Mouse (Mus musculus) inflammation-experienced regulatory T-cells (primary cell): ENCODE data around the gene Zfp850. TPM values are rescaled to one million over a fixed set of nuclear protein-coding genes. Genes with fewer than 3 reads are reported as not detected.

Experiments
- polyA plus RNA-seq, 2 experiments: library from polyadenylated mRNA; unstranded; fragments of 100-300 nt; shearing (Covaris generic); gene quantifications; one replicate each; pipeline ENCODE4 v1.2.1; 2017

Gene Zfp850
- polyA plus RNA-seq: 1 to 10 TPM; 7.3 to 8.3 TPM

DNA sequence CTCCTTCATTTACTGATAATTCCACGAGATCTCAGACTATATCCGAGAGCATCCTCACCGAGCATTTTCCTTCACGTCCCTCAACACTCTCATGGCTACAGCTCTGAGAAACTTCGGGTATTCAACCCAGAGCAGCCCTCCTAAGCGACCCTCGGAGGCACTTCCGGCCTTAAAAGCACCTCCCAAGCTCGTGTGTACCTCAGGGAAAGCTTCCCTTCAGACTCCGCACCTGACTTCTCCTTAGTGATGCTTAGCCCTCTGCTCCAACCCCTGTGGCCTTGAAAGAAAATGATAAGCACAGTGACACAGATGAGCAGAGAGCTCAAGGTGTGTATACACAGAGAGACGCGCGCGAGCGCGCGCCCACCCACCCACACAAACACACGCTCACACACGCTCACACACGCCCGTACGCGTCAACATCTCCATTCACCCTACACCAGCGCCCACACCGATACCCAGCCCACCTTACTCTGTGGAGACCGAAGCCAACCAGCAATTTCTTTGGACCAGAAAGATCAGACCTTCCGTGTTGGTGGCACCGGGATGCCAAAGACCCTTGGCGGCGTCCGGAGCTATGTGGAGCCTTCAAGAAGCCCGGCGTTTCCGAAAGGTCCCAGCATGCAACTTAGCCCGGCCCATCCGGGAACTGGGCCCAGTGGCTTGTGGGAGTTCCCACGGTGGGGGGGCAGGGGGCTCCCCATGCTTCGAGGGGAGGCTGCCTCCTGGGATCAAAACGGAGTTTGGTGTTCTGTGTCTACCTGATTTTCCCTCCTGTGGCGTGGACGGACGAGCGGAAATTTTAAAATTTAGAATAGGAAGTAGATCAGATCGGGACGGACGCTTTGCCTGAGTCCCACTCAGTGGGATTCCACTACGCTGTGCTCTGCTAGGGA, at the start of gene Zfp850:
Gene Zfp850, minus strand, starts transcription at position 567 of the 896 bp plus-strand sequence.

DNA sequence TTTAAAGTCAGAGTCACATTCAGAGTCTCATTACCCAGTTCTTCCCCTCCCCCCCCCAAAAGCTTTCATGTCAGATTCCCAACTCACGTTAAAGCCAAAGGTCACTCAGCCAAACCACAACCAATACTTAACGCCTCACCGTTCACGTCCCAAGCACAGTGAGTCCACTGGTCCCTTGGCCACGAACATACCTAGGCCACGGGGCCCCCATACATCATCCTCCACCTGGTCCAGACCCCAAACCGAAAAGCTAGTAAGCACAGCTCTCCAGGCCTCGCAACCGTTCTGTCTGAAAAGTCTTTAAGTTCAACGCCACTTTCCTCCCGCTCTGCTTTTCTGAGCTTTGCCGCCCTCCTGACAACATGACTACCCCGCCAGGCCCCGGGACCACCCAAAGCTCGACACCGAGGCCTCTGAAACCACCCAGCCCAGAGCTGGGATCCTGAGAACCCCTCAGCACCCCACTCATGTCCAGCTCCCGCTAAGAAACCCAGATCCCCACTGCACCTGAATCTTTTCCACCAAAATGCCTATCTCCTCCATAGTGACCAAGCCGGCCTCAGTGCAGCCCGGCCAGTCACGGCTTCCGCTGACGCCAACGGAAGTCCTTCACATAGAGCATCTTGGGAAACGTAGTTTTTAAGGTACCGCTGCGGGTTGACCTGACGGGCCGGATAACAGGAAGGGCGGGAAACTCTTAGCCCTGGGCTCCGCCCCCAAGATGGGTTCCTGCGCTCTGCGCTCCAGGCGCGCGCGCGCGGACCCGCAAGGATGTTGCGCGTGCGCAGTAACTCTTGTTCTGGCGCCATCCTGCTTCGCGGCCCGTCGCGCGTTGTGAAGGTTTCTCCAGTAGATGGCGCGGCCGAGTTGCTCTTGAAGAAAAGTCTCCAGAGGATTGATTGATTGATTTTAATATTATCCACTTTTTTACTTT, 35.8 kb upstream of the Zfp850 start, which contains the start of gene Psmc4:
Gene Psmc4, minus strand, starts transcription at position 626 of the 934 bp plus-strand sequence.

DNA sequence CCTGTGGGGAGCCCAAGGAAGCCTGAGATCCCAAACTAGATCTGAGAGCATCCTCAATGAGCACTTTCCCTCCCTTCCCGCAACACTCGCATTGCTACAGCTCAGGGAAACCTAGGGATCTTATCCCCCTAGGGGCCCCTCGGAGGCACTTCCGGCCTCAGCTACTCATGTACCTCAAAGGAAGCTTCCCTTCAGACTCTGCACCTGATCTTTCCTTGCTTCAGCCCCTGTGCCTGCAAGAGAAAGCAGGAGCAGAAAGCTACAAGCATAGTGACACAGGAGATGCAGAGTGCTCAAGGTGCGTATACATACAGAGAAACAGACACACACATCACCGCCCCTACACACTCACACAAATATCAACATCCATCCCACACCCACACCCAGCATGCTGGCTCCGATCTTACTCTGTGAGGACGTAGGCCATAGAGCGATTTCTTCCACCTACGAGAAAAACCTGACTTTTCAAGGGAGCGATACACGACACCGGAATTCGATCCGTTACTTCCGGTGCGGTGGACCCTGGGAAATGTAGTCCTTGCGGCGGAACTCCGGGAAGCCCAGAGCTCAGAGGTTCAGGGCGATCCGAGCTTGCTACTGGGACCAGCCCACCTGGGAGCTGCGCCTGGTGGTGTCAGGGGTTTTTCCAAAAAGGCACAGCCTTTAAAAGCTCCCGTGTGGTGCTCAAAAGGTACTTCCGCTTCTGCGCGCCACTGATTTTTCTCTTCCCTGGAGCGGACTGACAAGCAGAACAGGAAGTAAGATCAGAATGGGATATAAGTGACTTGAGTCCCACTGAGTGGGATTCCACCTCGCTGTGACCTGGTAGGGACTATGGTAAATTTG, 35.0 kb downstream of the Zfp850 start, which contains the start of gene Zfp780b:
Gene Zfp780b, minus strand, starts transcription at position 489 of the 846 bp plus-strand sequence.

Other genes with a start within 250 kb of the Zfp850 start
- 1 to 10 TPM; 2.4 to 5.6 TPM for gene Zfp626, start 206.9 kb downstream of the Zfp850 start, polyA plus RNA-seq
- gene Zfp59, start 175.5 kb downstream of the Zfp850 start, polyA plus RNA-seq: 1 to 10 TPM; 7.5 to 9.3 TPM
- 10 to 100 TPM; 10.3 to 11.6 TPM for gene Zfp607a, start 156.6 kb downstream of the Zfp850 start, polyA plus RNA-seq
- gene Zfp974, start 84.7 kb downstream of the Zfp850 start, polyA plus RNA-seq: 1 to 10 TPM; 6.5 to 9.6 TPM
- gene Zfp780b, start 34.9 kb downstream of the Zfp850 start, polyA plus RNA-seq: 10 to 100 TPM; 11.7 to 12.2 TPM
- gene Psmc4, start 36.0 kb upstream of the Zfp850 start, polyA plus RNA-seq: 100 to 1,000 TPM; 190 to 197 TPM
- 1 to 10 TPM in 1 of 2 experiments, under 1 TPM in 1; 0.08 to 2.1 TPM for gene Fcgbp, start 57.1 kb upstream of the Zfp850 start, polyA plus RNA-seq
- under 1 TPM; 0.08 to 0.70 TPM for gene 9530053A07Rik, start 115.4 kb upstream of the Zfp850 start, polyA plus RNA-seq
- 100 to 1,000 TPM; 151 to 160 TPM for gene Fbl, start 155.6 kb upstream of the Zfp850 start, polyA plus RNA-seq
- 10 to 100 TPM; 11.0 to 12.3 TPM for gene Dyrk1b, start 165.4 kb upstream of the Zfp850 start, polyA plus RNA-seq